Mouse (Mus musculus) hindbrain, postnatal 0 days (tissue): ENCODE results near the gene Rab10. TPM values are rescaled to one million over a fixed set of nuclear protein-coding genes. Genes with fewer than 3 reads are reported as not detected.

Source experiments
- ATAC-seq: fragments of 200-750 bp; cut with Nextera tagmentation; 2 replicates; pipeline ENCODE4 v1.8.0; 2017; ENCODE audit warnings: mild to moderate bottlenecking, moderate TSS enrichment, moderate library complexity
- DNase-seq: peaks from one replicate; pipeline ENCODE4 v3.0.0-alpha.2; 2015; ENCODE audit warnings: low spot score
- H3K27ac ChIP-seq: fragments of 300-500 bp; sonication (generic); 2 replicates; pipeline ENCODE4 v1.5.1; 2014; ENCODE audit warnings: mild to moderate bottlenecking
- H3K27me3 ChIP-seq: fragments of 300-500 bp; sonication (generic); 2 replicates; pipeline ENCODE4 v1.6.1; 2014; ENCODE audit warnings: low read length, mixed read lengths; ENCODE audit not compliant: insufficient read depth
- H3K36me3 ChIP-seq: fragments of 300-500 bp; sonication (generic); 2 replicates; pipeline ENCODE4 v1.6.1; 2014; ENCODE audit warnings: low read length, mixed read lengths; ENCODE audit not compliant: insufficient read depth
- H3K4me1 ChIP-seq: fragments of 300-500 bp; sonication (generic); 2 replicates; pipeline ENCODE4 v1.6.1; 2014; ENCODE audit warnings: antibody characterized with exemption, low read length, mixed read lengths; ENCODE audit not compliant: insufficient read depth
- H3K4me2 ChIP-seq: fragments of 300-500 bp; sonication (generic); 2 replicates; pipeline ENCODE4 v1.6.1; 2014; ENCODE audit warnings: low read depth, mild to moderate bottlenecking, low read length, moderate library complexity, mixed read lengths
- H3K4me3 ChIP-seq: fragments of 300-500 bp; sonication (generic); 2 replicates; pipeline ENCODE4 v1.5.1; 2014; ENCODE audit warnings: low read length
- H3K9ac ChIP-seq: fragments of 300-500 bp; sonication (generic); replicated peaks from 2 replicates; pipeline ENCODE4 v1.6.1; 2014; ENCODE audit warnings: mild to moderate bottlenecking, low read length, moderate library complexity, mixed read lengths
- H3K9me3 ChIP-seq: fragments of 300-500 bp; sonication (generic); 2 replicates; pipeline ENCODE4 v1.6.1; 2016; ENCODE audit warnings: low read length, mixed read lengths
- CTCF ChIP-seq: IDR thresholded peaks from 2 replicates; pipeline ENCODE4 v1.5.1; 2016; ENCODE audit warnings: antibody characterized with exemption, control low read depth, low read depth
- WGBS: fragments of 180-500 bp; shearing (Covaris S2); extraction: QIAGEN DNeasy Blood & Tissue Kit; methylation state at CpG from one replicate; pipeline ENCODE4 v1.1.7; 2014; 5-methylcytosine and 5-hydroxymethylcytosine counted together
- polyA plus RNA-seq: library from polyadenylated mRNA; unstranded; fragments of >200 nt; fragmentation: Nextera tagmentation; extraction: Ambion mirVana; gene quantifications from 2 replicates; pipeline ENCODE4 v1.2.1, GENCODE M21; 2015
- total RNA-seq: library from RNA; depleted of rRNA; stranded (reverse); fragments of >200 nt; gene quantifications from 2 replicates; pipeline ENCODE4 v1.2.3, GENCODE M21; 2014; rRNA removed

Rab10 gene
- total RNA-seq (202 and 220 TPM in 2 replicates), polyA plus RNA-seq (133 and 140 TPM in 2 replicates)

DNA sequence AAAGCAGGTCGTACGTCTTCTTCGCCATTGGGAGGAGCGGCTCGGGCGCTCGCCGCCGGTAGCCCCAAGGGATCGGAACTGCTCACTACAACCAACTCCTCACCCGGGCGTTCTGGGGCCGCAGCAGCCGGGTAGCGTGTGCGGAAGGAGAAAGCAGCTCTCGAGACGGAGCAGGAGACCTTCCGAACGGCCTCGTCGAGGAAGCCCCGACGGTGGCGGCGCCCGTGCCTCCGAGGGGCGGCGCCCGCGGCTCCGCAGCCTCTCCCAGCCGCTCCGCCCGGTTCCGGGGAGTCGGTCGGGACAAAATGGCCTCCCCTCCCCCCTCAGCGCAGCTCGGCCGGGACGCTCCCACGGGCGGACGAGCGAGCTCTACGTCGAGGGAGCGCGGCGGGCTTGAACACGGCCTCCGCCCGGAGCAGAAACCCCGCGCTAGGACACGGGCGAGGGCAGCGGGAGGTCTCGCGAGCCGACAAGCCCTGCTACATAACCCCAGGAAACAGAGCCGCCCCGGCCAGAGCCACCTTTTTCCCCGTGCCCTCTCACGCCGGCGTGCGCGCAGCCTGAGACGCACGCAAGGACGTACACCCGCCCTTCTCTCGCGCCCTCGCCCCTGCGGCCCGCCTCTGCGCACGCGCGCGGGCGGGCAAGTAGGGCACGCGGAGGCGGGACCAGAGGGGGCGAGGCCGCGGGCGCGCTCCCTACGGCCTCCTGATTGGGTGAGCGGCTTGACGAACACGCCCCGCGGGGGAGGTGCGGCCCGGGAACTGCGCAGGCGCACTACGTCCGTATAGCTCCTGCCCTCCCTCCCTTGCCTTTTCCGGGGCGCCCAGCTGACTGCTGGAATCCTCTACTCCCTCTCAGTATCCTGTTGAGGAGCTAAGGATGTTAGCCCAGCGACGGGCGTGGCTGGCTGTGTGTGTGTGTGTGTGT, at the start of gene Rab10:
Rab10 (minus strand) TSS at position 579 of the 930 bp plus-strand sequence.
- under 1% methylated on average over 92 of the region's 111 CpGs for WGBS
- ATAC-seq (peak; percentile 98), DNase-seq (peak; percentile 100)
- no peak for TF ChIP-seq CTCF
- no peaks in the 10 kb centered on the region for H3K9me3 ChIP-seq
- H3K9ac ChIP-seq, result peak within 1 kb of the TSS; percentile 75
- H3K4me2 ChIP-seq, result peak within 1 kb of the TSS; percentile 85
- no peaks in the 10 kb centered on the region for H3K36me3 ChIP-seq
- no peaks in the 10 kb centered on the region for H3K27me3 ChIP-seq
- H3K4me1 ChIP-seq, result peaks cover 14% of the 10 kb centered on the region
- peak within 1 kb of the TSS; percentile 93 for H3K27ac ChIP-seq
- peak within 1 kb of the TSS; percentile 96 for H3K4me3 ChIP-seq

DNA sequence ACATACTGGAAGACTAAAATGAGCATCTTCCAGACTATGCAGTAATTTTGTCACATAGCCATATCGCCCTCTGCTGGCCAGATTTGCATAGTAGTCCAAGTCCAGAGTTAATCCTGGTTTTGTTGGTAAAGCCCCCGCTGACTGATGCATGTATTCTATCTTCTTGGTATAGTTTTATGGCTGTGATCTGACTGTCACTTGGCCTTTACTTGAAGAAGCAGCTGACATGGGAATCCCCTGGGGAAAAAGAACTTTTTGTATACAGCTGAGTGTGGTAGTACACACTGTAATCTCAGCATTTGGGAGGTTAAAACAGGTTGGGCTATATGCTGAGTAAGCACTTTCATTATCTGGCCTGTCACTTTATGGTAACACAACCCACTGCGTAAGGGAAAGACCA, 49.5 kb upstream of the Rab10 start:
- H3K9ac ChIP-seq, result no peak overlapping the region
- 29% methylated on average over 3 of the region's 3 CpGs for WGBS
- H3K4me3 ChIP-seq, result no peak overlapping the region
- H3K27me3 ChIP-seq, result no peaks in the 10 kb centered on the region
- H3K4me1 ChIP-seq, result no peaks in the 10 kb centered on the region
- ATAC-seq (peak; percentile 66; the same call in 1 of the 2 replicates), DNase-seq (peak; percentile 87)
- H3K27ac ChIP-seq, result no peak overlapping the region
- H3K4me2 ChIP-seq, result no peak overlapping the region
- no peaks in the 10 kb centered on the region for H3K36me3 ChIP-seq
- no peaks in the 10 kb centered on the region for H3K9me3 ChIP-seq
- TF ChIP-seq CTCF, result peak; percentile 81

DNA sequence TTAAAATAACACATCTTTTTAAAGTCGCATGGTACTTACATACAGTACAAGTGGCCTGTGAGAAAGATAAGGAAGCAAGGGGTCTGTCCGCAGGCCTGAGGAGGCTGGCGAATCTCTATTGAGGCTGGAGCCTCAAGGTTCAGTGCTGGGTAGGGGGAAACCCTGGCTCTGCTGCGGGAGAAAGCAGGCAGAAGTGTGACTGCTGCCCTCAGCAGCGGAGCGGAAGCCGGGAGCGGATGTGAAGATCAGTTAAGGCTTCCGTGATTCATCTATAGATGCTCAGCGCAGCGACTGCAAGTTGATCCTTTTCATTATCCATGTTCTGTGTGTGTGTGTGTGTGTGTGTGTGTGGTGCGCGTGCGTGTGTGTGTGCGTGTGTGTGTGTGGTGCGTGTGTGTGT, 47.1 kb upstream of the Rab10 start:
- H3K9me3 ChIP-seq, result no peaks in the 10 kb centered on the region
- TF ChIP-seq CTCF, result no peak
- 68% methylated on average over 16 of the region's 16 CpGs for WGBS
- no peaks in the 10 kb centered on the region for H3K4me1 ChIP-seq
- H3K27me3 ChIP-seq, result no peaks in the 10 kb centered on the region
- H3K27ac ChIP-seq, result no peak overlapping the region
- DNase-seq, result no peak
- H3K4me3 ChIP-seq, result no peak overlapping the region
- H3K9ac ChIP-seq, result no peak overlapping the region
- H3K36me3 ChIP-seq, result no peaks in the 10 kb centered on the region
- peak overlapping the region; percentile 16; the same call in 1 of the 2 replicates for H3K4me2 ChIP-seq
- no peak for ATAC-seq

DNA sequence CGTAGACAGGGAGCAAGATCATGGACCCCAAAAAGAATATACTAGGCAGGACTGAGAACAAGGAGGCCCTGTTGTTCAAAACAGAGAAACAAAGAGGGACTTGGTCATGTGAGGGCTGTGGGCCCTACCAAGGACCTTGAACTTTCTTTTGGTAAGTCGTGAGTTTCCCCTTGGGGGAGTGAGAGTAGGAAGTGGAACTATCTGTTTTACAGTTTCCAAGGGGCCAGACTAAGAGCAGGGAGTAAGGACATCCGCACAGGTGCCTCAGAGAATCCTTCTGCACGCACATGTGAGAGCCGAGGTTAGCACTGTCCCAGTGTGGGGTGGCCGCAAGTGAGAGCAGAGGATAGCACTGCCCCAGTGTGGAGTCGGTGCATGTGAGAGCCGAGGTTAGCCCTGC, 45.3 kb upstream of the Rab10 start:
- WGBS, result 87% methylated on average over 8 of the region's 8 CpGs
- H3K4me2 ChIP-seq, result no peak overlapping the region
- ATAC-seq, result no peak
- H3K4me3 ChIP-seq, result no peak overlapping the region
- no peaks in the 10 kb centered on the region for H3K36me3 ChIP-seq
- H3K9me3 ChIP-seq, result no peaks in the 10 kb centered on the region
- no peak overlapping the region for H3K9ac ChIP-seq
- H3K4me1 ChIP-seq, result no peaks in the 10 kb centered on the region
- DNase-seq, result no peak
- no peak for TF ChIP-seq CTCF
- H3K27me3 ChIP-seq, result no peaks in the 10 kb centered on the region
- no peak overlapping the region for H3K27ac ChIP-seq

DNA sequence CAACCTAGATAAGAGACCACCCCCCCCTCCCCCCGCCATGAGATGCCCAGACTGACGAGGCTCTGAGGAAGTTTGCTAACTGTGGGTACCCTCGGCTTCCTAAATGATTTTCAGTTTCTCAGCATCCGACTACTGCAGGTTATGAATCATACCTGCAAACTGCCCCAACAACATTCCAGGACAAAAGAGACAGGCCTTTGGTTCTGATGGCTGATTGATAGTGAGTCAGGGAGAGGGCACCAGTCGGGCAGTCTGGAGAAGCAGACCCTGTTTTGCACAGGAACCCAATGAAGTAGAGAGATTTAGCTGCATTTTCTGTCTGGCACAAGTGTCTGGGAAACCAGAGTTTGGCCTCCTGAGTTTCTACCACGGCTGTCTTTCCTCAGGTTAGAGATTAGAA, 42.4 kb upstream of the Rab10 start:
- H3K27ac ChIP-seq, result no peak overlapping the region
- no peak for TF ChIP-seq CTCF
- no peak overlapping the region for H3K9ac ChIP-seq
- WGBS, result 84% methylated on average over 6 of the region's 6 CpGs
- H3K27me3 ChIP-seq, result no peaks in the 10 kb centered on the region
- DNase-seq (no peak), ATAC-seq (no peak)
- H3K4me3 ChIP-seq, result no peak overlapping the region
- H3K4me1 ChIP-seq, result no peaks in the 10 kb centered on the region
- no peaks in the 10 kb centered on the region for H3K9me3 ChIP-seq
- no peaks in the 10 kb centered on the region for H3K36me3 ChIP-seq
- no peak overlapping the region for H3K4me2 ChIP-seq

DNA sequence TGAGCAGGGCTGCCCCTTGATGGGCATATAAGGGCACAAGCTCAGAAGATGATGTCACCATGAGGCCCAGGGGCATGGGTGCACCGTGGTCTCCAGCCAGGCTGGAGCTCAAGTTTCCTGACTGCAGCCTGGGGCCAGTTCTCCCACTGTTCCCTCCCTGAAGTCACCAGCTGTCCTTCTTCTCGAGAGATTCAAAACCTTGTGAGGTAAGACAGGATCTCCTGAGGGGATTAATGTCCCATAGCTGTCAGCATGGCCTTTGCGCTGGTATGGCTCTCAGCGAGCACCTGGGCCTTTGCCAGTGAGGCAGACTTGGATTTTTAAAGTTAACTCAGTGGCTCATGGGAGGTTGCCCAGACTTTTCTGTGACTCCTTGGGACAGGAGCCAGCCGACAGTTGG, 40.4 kb upstream of the Rab10 start:
- no peak for TF ChIP-seq CTCF
- H3K4me2 ChIP-seq, result no peak overlapping the region
- no peak overlapping the region for H3K4me3 ChIP-seq
- no peaks in the 10 kb centered on the region for H3K9me3 ChIP-seq
- WGBS, result 56% methylated on average over 5 of the region's 5 CpGs
- no peak overlapping the region for H3K9ac ChIP-seq
- DNase-seq (peak; percentile 37), ATAC-seq (no peak)
- H3K27ac ChIP-seq, result no peak overlapping the region
- no peaks in the 10 kb centered on the region for H3K27me3 ChIP-seq
- H3K4me1 ChIP-seq, result no peaks in the 10 kb centered on the region
- H3K36me3 ChIP-seq, result no peaks in the 10 kb centered on the region

DNA sequence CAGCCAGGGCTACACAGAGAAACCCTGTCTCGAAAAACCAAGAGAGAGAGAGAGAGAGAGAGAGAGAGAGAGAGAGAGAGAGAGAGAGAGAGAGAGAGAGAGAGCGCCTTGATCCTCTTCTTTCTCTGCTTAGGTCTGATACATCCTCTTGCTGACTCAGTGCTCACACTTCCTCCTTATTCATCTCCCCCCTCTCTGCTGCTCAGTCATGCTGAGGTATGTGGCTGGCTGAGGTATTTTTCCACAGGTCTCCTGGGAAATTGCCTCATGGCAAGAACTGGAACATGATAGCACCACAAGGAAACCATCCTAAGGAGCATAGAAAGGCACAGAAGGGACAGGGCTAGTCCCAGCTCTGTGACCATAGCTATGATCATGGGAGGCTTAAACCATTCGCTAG, 39.6 kb upstream of the Rab10 start:
- Histone ChIP-seq H3K4me3 (no peak overlapping the region), H3K36me3 (no peaks in the 10 kb centered on the region), H3K9me3 (no peaks in the 10 kb centered on the region), H3K27me3 (no peaks in the 10 kb centered on the region), H3K9ac (no peak overlapping the region), H3K27ac (no peak overlapping the region), H3K4me1 (no peaks in the 10 kb centered on the region), H3K4me2 (no peak overlapping the region)
- WGBS, result 89% methylated on average over 2 of the region's 3 CpGs
- no peak for TF ChIP-seq CTCF
- DNase-seq (no peak), ATAC-seq (no peak)
